Mouse (Mus musculus): Measurements from ENCODE around the gene Zfp810.

DNA sequence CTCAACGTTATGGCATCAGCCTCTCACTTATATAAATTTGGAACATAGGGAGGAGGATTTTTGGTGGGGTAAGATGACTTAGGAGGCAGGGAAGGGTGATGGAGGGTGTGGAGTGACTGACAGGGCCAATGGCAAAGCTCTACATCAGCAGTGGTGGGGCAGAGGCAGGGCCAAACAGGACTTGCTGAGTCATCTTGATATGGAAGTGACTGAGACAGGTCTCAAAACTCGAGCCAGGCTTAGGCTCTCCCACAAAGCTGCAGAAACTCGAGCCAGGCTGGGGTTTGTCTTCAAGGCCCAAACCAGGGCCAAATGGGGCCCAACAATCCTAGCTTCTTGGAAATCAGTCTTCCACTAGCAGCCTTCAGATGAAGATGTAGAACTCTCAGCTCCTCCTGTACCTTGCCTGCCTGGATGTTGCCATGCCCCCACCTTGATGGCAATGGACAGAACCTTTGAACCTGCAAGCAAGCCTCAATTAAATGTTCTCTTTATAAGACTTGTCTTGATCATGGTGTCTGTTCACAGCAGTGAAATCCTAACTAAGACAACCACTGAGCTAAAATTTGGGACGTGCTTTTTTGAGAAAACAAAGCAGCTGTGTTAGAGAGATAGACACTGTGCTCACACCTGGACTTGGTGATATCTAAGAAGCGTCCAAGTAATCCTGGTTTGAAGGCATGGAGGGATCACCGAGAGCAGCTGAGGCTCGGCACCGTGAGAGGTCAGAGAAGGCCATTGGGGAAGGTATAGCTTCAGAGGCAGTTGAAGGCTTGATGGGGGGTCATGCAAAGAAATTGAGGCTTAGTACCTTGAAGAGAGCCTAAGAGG, 15.1 kb upstream of the Zfp810 start:
- no peak for TF ChIP-seq GATA1 (IDR thresholded peaks at IDR 0.05; ENCODE audit: borderline replicate concordance, low read length)
- TF ChIP-seq FLI1 (IDR thresholded peaks at IDR 0.05; ENCODE audit: low read length) = no peak
